Mouse (Mus musculus): ENCODE results near the gene Slc25a35.

GRCm38 (mm10) chr11:68953903-68954302 is 14.0 kb upstream of the Slc25a35 start:
- TF ChIP-seq CTCF (IDR thresholded peaks at IDR 0.05; ENCODE audit: borderline replicate concordance, insufficient read depth, low read length), result no peak
- TF ChIP-seq POLR2A (IDR thresholded peaks at IDR 0.05; ENCODE audit: low read depth, low read length), result no peak
